Mouse (Mus musculus) T-helper 17 cell (primary cell): ENCODE data around the gene Naa60.

Source experiments
- in situ Hi-C, 2 experiments: fragments of 300-600 bp; cut with MboI, MseI; formaldehyde crosslinking; loops; 1 replicate in 1 of 2; 2 replicates in 1 of 2; pipeline ENCODE4 v1.15.1; 2025; ENCODE audit warnings: high pct_unique_total_duplicates in 2 of 2

Gene Naa60

GRCm38 (mm10) chr16:3885065-3885670 lies 13.0 kb downstream of the Naa60 start:
- in situ Hi-C loops = no loop called here

- in situ Hi-C loops = no loop called here
Measured at GRCm38 (mm10) chr16:3891621-3892295, 19.6 kb downstream of the Naa60 start.

- in situ Hi-C loops = no loop called here
Measured at GRCm38 (mm10) chr16:3893739-3894138, 21.6 kb downstream of the Naa60 start.

GRCm38 (mm10) chr16:3895173-3895792 lies 23.1 kb downstream of the Naa60 start:
- in situ Hi-C loops = loop anchor here in 1 of 2 experiments (5.0 kb wide), 1 partner anchor 107 kb away; the partner anchor contains the start of gene Slx4

- in situ Hi-C loops = loop anchor here in 1 of 2 experiments (5.0 kb wide), 1 partner anchor 106 kb away; the partner anchor contains the start of gene Slx4
Measured at GRCm38 (mm10) chr16:3896046-3896445, 23.9 kb downstream of the Naa60 start.

- in situ Hi-C loops = loop anchor here in 1 of 2 experiments (5.0 kb wide), 1 partner anchor 106 kb away; the partner anchor contains the start of gene Slx4
Measured at GRCm38 (mm10) chr16:3896553-3896952, 24.4 kb downstream of the Naa60 start.

GRCm38 (mm10) chr16:3907471-3907870 lies 35.3 kb downstream of the Naa60 start:
- in situ Hi-C loops = loop anchor here in 1 of 2 experiments (10.0 kb wide), 1 partner anchor 163 kb away; the partner anchor contains the start of gene Zfp263

- in situ Hi-C loops = loop anchor here in 1 of 2 experiments (10.0 kb wide), 1 partner anchor 164 kb away; the partner anchor contains the start of gene Zfp263
Measured at GRCm38 (mm10) chr16:3908537-3909111, 36.4 kb downstream of the Naa60 start, which contains the start of the genes 1700037C18Rik and Cluap1. 1700037C18Rik (minus strand) TSS chr16:3908689. Cluap1 (plus strand) TSS chr16:3908801.

- in situ Hi-C loops = loop anchor here in 1 of 2 experiments (10.0 kb wide), 1 partner anchor 164 kb away; the partner anchor contains the start of gene Zfp263
Measured at GRCm38 (mm10) chr16:3909118-3909517, 36.9 kb downstream of the Naa60 start.

- in situ Hi-C loops = no loop called here
Measured at GRCm38 (mm10) chr16:3920756-3921155, 48.6 kb downstream of the Naa60 start.

- in situ Hi-C loops = no loop called here
Measured at GRCm38 (mm10) chr16:3923515-3923914, 51.3 kb downstream of the Naa60 start.

- in situ Hi-C loops = no loop called here
Measured at GRCm38 (mm10) chr16:3923966-3924365, 51.8 kb downstream of the Naa60 start.

- in situ Hi-C loops = no loop called here
Measured at GRCm38 (mm10) chr16:3928582-3928981, 56.4 kb downstream of the Naa60 start.

- in situ Hi-C loops = no loop called here
Measured at GRCm38 (mm10) chr16:3929151-3929550, 57.0 kb downstream of the Naa60 start.

- in situ Hi-C loops = no loop called here
Measured at GRCm38 (mm10) chr16:3933536-3933935, 61.4 kb downstream of the Naa60 start.

GRCm38 (mm10) chr16:3934091-3934490 lies 61.9 kb downstream of the Naa60 start:
- in situ Hi-C loops = no loop called here

GRCm38 (mm10) chr16:3934701-3935100 lies 62.5 kb downstream of the Naa60 start:
- in situ Hi-C loops = no loop called here

- in situ Hi-C loops = no loop called here
Measured at GRCm38 (mm10) chr16:3951141-3951540, 79.0 kb downstream of the Naa60 start.
